Mouse (Mus musculus) megakaryocyte-erythroid progenitor cell, adult 5-6 weeks (primary cell): ENCODE data around the gene Lrp1. TPM values are rescaled to one million over a fixed set of nuclear protein-coding genes. Genes with fewer than 3 reads are reported as not detected.
A peak's percentile ranks its signal among the peaks of the same experiment; 100 is the strongest.

Experiments used
- ATAC-seq: replicated peaks from 2 replicates; pipeline ENCODE4 v1.8.0; 2016; ENCODE audit warnings: mild to moderate bottlenecking, inconsistent platforms; ENCODE audit not compliant: severe bottlenecking, poor library complexity, low FRiP score, low TSS enrichment
- total RNA-seq, 2 experiments: library from RNA; stranded (forward) in 1 of 2; stranded (reverse) in 1 of 2; fragments of 200-1000, 215-1000 nt in 1 of 2; fragments of >200 nt in 1 of 2; fragmentation: Nextera tagmentation in 1 of 2; gene quantifications; 2 replicates each; pipeline ENCODE4 v1.2.3; 2014 to 2017

The Lrp1 gene
- total RNA-seq, 2 experiments from 2014 or later = 0.26 TPM; not detected in 1

DNA sequence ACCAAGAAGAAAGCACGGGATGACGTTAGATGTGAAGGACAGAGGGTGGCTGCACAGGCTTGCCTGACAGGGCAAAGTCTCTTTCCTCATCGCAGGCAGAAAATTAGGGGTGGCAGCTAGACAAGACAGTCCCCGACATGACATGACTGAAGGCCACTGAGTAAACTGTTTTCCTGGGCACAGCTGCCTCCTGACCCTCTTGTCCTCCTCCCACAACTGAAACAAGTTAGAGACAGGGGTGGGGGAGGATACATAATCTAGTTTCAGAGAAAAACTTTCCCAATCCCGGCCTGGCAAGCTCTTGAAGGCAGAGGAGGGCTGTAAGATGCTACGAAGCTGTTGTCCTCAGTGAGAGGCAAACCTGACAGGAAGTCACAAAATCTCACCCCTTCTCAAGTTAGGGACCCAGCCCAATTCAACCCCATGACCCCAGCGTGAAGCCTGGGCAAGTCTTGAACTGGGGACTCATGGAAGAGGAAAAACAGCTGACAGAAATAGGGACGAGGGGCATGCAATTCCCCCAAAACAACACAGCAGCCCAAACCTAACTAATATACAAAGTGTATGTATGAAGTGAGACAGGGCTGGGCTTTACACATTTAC is 1.7 kb downstream of the Lrp1 start:
- ATAC-seq = no peak

DNA sequence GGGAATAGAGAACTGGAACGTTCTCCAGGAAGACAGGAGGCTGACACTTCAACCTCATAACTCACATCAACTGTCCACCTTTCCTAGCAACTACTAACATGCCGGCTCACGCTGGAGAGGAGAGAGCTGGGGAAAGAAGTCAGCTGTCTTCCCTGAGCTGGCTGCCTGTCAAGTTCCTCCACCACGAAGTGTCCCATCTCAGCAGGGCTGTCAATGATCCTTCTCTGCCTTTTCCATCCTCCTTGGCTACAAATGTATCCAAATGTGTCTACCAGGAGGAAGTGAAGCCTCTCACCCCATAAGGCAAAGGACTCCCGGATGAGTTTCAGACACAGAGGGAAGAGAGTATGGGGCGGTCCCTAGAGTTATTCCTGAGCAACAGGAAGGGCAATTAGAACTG is 2.8 kb downstream of the Lrp1 start:
- ATAC-seq = no peak

DNA sequence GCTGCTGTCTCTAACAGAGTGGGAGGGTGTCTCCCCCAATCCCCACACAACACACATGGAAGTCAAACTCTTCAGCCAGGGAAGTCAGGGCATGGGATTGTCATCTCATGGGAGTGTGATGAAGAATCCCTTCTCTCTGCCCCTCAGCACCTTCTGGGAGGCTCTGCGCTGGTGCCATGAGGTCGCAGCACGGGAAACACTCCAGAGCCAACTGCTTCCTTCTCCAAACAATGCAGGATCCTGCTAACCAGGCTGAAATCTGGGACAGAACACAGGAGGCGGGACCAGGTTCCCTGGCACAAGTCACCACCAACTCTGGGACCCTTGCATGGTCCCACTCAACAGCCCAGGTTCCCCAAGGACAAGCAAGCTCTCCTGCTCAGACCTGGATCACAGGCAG is 3.7 kb downstream of the Lrp1 start:
- ATAC-seq = no peak

DNA sequence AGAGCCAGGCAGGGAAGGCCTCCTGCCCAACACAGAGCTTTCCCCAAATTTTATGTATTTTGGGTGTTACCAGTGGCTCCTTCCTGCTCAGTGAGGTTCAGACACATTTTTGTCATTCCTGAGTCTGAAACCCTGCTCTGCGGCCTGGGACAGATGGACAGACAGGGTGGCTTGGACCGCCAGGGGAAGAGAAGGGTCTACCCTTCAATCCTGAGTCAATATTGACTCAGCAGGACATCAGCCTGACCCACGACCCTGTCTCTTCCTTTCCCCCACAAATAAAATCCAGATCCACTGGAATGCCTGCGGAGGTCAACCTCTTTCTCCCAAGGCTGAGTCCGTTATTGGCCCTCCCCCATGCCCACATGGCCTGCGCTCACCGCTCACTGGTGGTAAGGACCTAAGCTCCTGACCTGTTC is 4.7 kb downstream of the Lrp1 start:
- no peak for ATAC-seq

DNA sequence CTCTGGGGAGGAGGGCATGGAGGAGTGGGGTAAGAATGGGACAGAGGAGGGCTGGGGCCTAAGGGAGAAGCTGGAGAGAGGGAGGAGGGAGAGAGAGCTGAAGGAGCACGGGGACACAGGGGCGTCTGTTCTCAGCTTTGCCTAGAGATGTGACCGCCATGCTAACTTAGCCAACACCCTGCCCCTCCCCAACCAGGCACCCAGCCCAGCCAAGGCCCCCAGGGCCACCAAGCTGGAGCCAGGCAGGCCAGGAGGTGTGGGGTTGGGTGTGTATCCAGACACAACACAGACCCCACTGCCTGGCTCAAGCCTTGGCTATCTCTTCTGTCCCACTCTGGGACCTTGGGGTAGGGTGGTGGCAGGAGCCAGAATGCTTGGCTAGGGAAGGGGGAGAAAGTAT is 5.4 kb downstream of the Lrp1 start:
- ATAC-seq = no peak

DNA sequence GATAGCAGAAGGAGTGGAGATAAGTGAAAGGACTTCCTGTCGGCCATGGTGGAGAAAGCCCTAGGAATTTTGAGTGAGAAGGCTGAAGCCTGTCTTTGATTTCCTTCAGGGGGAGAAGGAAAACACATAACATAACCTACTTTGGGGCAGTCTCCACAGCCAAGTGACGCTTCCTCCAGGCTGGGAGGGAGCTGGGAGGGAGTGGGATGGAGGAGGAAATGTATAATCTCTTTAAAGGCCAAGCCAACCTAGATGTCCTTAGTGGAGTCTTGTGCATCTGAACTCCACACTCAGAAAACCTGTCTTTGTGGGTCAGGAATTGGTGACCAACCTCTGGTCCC is 5.9 kb downstream of the Lrp1 start:
- ATAC-seq = no peak

DNA sequence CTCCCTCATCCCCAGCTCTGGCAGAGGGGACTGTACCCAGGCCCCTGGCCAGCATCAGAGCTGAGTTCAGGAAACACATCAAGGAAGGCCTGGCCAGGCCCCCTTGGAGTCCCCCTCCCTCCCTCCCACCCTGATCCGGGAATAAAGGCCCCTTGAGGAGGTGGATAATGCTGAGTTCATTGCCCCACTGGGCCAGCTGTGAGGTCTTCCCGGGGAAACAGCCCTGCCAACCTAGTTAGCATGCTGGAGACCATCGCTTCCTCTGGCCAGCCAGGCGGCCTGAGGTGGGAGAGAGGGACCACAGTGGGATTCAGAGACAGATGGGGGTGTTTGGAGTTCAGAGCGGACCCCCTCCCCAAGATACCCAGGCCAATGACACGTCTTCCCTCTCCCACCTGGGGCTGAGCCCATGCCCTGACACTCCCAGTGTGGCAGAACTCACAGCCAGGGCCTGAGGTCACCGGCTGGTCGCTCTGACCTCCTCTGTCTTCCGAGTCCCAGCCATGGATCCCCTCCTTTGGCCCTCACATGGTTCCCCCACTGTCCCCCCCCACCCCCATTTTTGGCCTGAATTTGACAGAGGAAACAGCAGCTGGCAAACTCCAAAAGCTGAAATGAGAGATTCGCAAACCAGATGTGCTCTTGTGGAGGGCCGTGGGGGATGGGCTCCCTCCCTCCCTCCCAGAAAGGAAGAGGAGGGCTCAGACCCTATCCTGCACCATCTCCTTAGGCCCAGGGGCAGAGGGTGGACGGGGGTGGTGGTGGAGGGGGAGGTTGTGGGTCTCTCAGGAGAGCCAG is 6.5 kb downstream of the Lrp1 start:
- no peak for ATAC-seq

DNA sequence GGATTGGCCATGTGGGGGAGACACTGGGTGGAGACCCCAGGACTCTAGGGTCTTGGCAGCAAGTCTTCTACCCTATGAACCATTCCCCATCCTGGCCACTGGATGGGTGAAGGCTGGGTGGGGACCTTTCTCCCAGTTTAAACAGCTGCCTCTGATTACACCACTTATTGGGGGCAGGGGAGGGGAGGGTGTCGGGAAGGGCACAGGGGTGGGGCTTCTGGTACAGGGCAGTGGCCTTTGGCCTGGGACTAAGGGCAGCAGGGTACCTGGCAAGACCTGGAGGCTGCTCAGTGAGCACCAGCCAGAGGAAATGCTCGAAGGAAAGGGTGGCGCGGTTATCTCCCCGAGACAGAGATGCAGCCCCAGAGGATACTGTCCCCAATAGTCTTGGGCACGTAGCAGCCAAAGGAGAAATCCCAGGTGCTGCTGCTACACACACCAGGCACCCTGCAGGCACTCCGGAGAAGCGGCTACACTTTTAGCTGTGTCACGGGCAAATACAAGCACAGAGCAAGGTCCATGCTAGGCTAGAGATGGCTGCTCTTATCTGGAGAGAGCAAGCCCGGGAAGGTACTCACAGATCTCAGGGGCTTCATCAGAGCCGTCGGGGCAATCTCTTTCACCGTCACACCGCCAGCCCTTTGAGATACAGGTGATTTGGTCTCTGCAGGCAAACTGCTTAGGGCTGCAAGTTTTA is 8.7 kb downstream of the Lrp1 start:
- peak; percentile 35 for ATAC-seq

DNA sequence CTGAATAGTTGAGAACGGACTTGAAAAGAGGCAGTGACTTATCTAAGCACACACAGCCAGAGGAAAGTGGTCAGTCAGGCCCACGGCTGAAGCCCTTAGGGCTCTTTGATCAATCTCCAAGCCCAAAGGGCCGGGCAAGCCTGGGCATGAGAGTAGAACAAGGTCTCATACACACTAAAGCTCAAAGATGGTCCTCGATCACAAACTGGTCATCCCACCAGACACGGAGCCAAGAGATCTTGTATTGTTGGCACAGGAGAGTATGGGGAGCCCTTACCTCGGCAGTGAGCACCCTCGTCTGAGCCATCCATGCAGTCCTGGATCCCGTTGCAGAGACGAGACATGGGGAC is 10.9 kb downstream of the Lrp1 start:
- no peak for ATAC-seq

DNA sequence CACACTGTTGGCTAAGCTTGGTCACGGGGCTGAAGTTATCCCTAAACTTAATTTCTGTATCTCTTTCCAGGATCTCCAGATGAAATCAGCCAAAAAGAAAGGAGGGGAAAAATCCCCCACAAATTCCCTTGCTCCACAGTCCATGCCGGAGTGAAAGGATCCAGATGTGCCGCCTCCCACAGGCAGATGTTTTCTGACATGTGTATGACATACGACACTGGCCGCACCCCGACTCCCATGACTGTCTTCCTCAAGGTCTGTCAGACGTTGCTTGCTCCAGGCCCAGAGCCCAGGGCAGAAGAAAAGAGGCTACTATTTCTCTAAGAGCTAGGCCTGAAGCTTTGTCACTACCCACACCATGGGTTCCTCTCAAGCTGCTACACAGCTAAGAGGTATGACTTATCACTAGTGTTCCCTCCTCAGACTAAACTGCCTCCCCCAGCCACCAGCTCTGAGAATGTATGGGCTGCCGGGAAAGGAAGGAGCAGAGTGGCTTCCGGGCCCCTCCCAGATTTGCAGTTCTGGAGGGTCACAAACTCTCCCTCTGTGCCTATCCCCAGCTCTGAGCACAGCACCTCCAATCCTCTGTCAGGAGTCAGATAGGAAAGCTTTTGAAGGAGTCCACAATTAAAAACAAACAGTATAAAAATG is 11.4 kb downstream of the Lrp1 start:
- ATAC-seq = no peak

DNA sequence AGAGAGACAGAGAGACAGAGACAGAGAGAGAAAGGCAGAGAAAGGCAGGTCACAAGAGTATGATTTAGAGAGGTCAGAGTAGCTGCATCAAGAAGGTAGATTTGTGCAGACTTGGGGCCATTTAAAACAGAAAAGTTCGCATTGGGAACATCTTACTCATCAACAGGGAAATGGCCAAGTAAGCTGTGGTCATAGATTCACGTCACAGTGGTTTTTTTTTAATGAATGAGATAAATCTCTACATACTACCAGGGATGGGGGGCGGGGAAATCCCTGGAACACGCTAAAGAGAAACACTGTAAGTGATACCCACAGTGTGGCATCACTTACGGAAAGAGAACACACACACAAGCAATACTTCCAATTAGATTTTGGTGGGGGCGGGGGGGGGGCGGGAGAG is 13.9 kb downstream of the Lrp1 start:
- no peak for ATAC-seq

DNA sequence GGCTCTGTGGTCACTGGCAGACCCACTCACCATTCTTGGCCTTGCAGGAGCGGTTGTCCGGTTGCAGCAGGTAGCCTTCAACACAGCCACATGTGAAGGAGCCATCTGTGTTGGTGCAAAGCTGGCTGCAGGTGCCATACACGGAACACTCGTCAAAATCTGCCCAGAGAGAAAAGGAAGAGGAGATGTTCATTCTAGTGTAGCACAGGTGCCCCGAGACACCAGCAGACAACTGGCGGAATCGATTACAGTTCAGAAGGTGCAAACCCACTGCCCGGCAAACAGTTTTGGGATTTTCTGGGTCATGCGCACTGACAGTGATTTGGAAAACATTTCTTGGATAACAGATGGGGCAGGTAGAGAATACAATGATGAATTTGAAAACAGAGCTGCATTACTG is 15.2 kb downstream of the Lrp1 start:
- no peak for ATAC-seq

DNA sequence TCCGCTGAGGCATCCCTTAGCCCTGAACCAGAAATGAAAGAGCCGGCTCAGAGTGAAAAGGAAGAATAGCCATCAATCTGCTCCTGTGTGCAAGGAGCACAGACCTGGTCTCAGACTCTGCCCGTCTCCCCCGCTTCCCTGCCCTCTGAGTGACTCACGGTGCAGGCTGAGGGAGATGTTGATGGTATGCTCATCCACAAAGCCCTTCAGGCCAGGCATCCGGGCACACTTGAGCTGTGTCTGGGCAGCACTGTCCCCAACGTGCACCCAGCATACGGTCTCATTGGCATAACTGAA is 15.7 kb downstream of the Lrp1 start:
- no peak for ATAC-seq

DNA sequence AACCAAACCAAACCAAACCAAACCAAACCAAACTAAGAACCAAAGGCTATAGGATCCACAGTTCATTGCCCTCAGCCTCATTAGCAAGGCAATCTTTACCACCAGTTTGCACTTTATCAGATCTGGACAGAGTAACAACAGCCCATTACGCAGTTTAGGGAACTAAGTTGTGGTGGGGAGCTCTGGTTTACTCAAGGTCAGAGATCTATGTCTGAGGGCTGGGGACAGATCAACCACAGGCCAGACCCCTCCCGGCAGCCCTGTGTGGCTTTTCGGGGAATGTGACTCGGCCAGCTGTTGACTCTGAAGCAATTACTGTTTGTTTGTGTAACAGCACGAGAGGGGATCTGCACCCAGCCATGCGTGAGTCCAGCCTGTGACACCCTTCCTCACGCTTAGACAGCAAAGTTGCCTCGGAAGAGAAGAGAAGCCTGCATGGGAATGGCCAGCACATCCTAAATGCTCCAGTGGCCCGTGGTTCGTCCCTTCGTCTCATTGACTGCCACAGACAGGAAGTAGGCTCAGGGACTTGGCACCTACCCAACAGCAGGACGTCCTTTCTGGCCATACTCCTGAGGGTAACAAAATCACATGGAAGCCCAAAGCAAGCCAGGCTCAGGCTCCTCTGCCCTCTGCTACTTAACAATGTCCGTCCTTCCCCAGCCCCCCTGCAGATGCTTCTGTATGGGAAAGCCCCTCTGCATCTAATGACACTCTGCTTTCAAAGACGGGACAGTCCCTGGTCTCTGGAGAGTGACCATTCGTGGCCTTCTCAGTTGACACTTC is 16.3 kb downstream of the Lrp1 start:
- ATAC-seq = peak; percentile 63

DNA sequence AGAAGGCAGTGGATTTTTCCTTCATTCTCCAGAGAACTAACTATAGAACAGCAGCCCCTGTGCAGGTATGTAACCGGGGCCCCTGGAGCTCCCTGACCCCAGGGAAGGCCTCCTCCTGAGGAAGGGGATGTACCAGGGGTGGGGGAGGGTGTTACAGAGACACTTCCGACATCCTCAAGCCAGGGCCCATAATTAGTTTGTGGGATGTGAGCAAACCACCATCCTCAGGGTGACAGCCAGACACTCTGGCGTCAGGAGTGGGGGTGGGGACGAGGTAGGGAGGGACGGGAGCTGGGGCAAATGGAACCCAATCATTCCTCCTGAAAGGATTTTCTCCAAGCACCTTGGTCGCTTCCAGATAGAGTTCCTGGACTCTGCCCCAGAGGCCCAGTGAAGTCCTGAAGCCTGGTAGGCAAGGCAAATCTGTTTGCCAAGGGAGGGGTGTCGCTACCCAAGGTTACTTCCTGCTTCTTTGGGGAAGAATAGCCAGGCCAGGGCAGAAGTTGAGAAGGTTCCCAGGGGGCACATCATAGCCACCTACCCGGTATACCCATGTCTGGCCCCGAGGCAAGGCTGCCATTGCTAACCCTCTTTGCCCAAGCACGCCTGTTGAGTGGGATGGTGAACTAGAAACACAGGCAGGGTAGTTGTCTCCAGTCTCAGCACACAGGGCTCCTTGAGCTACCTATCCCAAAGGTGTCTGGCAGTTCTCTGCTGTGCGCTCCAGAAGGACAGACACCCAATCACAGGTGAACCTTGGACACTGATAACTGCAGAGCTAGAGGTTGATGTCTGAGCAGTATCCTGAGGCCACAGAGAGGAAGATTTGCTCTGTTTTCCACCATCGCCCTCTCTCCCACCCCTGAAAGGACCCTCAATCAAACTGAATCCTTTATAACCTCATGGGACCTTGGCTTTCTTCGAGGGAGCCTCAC is 17.2 kb downstream of the Lrp1 start:
- ATAC-seq = no peak

DNA sequence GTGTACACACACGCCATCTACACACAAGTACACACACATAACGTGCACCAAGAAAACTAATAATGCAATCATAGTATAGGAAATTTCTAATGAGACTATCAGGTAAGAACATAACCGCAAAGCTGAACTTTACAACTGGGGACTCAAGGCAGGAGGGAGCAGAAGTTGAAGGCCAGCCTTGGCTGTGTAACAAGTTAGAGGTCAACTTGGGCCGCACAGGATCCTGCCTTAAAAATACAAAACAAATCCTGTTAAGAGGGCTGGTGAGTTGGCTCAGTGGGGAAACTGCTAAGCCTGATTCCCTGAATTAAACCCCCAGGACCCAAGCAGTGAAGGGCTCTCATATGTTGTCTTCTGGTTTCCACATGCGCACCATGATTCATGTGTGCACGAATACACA is 18.8 kb downstream of the Lrp1 start:
- no peak for ATAC-seq

DNA sequence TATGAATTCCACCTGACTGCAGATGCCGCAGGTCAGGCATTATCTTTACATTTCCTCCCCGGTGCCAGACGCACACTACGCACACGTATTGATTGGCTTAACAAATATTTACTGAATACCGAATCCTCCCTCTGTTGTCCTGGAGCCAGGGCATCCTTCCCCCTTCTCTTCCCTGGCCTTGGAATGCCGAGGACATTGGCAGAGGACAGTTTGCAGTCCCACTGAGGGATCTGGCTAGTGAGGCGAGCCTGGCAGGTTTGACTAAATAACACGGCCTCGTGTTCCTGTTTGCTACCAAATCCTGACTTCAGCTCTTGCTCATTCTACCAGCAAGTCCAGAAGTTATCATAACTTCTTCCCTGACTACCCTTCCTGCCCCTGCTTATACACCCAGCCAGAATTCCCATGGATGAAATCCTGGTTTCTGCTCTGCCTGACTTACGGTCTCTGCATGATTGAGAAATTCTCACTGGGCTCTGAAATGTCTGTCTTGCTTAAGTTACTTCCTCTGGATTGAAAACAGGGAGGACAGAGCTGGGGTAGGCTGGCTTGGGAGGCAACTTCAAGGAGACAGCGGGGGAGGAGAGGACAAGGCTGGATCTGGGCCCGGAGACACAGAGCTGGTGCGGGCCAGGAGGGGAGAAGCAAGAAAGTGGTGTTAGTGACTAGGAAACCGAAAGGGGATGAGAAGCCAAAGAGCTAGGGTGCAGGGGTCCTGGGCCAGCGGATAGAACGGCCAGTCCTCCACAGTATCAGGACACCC is 21.0 kb downstream of the Lrp1 start:
- ATAC-seq = no peak

DNA sequence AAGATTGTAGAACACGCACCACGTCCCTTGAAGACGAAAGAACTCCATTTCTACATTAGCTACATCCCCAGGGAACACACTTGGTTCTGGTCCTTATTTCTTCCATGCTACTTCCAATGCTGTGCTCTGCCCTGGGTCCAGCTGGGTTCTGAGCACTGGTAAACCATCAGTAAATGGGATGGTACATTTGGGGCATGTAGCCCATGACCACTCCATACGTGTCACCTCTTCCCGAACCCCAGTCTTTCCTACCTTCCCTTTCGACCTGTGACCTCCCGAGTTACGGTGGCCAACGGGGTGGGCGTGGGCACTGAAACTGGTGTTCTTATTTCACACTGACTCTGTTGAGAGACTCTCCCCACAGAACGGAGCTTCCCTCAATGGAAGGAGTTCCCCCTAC is 21.7 kb downstream of the Lrp1 start:
- ATAC-seq = no peak
